Mouse (Mus musculus): ENCODE measurements at regions not wholly inside any gene's neighbourhood (a gene's known extent, or its start where the extent isn't known, plus 50 kb on each side); places are given as distances from the start of the nearest gene placed in this dataset.

DNA sequence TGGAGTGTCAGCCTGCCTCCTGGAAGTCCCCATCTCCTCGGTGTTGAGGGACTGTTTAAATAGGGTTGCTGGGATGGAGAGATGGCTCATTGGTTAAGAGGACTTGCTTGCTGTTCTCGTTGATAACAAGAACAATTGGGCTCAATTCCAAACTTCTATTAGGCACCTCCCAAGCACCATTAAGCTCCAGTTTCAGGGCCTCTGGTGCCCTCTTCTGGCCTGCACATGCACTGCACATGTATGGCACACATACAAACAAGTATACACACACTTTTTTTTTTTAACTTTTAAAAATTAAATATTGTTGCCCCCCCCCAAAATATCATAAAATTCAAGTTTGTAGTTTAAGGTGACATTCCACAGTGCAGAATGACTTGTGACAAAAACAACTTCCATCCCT, 162.3 kb downstream of the Bmp7 start:
- no peak for DNase-seq

DNA sequence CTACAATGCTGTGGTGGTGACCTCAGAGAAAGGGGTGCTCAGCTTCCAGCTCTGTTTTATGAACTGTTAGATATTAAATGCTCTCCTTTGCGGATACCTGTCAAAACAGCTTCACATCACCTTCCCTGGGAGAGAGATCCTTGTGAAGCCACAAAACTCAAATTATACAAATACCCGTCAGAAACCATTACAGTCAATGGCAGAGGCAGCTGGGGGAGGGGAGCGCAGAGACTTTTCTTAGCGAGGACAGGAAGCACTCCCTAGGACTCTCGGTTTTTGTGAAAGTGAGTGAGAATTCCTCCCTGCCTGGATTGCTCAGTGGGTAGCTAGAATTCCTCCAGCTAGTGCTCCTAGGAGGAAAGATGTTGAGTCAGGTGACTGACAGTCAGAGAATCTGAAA, 161.0 kb downstream of the Bmp7 start:
- DNase-seq, result no peak

DNA sequence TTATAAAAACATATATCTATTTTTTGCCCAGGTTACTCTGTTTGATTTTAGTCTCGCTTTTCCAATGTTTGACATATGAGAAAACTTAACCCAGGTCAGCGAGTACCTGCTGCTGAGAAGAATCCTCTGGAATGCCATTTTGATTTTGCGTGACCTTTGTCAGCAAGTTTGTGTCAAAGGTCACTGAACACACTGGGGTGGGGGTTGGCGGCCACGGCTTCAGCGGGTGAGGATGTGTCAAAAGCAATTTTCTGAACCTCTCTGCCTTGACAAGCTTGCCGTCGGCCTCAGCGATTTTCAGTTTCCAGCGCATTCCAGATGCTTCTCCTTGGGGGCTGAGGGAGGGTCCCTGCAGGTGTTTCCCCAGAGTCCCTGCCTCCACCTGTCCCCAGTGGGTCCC, 157.4 kb downstream of the Bmp7 start:
- no peak for DNase-seq

DNA sequence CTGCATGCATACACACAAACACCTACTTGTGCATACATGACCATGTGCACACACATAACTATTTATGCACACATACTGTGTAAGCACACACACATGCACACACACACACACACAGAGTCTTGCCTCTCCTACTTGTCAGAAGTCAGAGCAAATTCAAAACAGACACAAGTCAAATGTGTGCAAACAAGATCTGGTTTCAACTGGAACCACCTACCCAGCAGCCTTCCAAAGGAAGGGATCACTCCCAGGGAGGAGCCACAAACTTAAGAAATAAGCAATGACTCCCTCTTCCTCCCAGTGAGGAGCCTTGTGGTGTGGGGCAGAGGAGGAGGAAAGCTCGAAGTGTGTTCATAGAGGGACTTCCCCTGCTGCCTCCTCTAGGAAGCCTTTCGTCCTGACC, 153.8 kb downstream of the Bmp7 start:
- DNase-seq, result no peak

DNA sequence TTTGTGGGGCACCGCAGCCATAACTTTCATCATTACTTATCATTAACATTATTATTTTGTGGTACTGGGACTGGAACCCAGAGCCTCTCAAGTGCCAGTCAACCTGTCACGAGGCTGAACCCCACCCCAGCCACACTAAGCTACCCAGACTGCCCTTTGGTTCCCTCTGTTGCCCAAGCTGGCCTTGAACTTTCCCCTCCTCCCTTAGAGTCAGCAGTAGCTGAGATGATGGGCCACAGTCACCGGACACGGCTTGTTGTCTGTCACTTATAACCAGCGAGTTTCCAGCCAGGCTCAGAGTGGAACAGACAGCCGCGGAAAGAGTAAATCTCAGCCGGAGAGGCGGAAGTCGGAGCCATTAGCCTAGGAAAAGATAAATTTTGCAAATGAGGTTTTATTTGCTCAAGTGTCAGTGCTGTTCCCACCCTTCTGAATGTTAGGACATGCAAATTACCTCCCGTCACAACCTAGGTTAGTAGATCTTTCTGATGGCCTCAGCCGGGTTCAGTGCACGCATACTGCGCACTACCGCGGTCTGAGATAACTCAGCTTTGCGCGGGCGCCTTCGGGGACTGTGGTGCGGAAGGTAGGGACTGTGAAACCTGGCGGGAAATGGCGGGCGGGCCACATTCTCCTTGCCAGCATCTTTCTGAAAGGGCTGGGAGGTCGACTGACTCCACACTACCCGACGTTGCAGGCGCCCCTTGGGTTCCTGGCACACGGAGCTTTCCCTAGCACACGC, 152.7 kb downstream of the Bmp7 start:
- DNase-seq, result no peak

DNA sequence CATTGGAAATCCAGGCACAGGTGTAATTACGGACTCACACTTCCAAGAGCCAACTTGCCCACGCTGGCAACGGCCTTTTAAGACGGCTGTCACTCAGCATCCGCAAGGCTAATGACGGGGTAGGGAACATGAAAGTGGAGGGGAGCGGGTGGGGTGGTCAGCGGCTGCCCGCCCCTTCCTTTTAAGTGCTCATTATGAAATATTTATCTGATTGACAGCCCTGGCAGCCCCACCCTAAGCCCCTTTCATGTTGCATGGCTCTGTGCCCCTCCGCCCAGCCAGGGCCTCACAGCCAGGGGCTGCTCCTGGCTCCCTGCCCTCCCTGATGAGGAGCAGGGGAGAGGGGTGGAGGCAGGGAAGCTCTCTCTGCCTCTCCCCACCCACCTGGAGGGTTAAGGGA, 150.9 kb downstream of the Bmp7 start:
- DNase-seq, result no peak

DNA sequence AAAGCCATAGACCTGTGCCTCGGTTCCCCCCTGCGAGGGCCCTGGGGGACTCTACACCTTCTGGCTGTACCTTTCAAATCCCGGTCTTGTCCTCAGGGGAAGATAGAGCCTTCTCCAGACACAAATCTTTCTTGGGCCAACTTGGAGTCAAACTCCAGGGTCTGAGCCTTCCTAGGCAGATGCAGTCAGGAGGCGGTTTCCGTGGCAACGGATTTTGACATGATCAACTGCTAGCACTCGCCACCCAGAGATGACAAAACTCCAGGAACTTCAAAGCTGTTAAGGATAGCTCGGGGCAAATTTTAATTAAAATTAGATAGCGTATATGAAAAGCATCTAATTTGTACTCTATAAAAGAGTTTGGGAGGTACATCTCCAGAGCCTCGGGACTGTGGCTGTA, 147.6 kb downstream of the Bmp7 start:
- no peak for DNase-seq

DNA sequence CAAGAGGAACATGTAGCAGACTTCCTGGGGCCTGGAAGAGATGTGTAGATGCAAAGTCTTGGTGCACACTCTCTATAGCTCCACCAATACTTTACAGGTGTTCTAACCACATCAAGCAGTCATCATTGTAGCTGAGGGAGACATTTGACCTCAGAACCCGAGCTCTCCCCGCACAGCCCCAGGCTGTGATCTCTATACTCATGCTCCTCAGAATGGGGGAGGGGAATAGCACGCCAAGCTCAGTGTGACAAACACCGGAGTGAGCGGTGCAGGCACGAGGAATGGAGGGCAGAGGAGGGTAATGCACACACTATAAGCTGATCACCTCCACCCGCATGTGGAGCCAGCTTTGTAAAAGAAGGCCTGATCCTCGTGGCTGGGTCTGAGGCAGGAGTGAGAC, 146.1 kb downstream of the Bmp7 start:
- no peak for DNase-seq

DNA sequence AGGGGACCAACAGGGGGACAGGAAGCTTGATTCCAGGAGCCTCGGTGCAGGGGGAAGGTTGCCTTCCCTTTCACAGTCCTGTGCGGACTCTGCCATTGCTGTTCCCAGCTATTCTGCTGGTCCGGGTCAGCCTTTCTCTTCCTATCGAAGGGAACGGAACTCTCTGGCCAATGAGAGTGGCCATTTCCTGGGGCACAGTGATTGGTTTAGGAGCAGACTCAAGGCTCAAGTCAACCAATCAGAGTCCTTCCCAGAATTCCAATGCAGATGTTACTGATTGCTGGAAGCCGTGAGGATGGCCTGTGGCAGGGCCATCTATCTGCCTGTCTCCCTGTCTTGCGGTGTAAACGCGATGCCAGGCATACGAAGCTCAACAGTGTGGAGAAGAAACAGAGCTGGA, 145.3 kb downstream of the Bmp7 start:
- no peak for DNase-seq

DNA sequence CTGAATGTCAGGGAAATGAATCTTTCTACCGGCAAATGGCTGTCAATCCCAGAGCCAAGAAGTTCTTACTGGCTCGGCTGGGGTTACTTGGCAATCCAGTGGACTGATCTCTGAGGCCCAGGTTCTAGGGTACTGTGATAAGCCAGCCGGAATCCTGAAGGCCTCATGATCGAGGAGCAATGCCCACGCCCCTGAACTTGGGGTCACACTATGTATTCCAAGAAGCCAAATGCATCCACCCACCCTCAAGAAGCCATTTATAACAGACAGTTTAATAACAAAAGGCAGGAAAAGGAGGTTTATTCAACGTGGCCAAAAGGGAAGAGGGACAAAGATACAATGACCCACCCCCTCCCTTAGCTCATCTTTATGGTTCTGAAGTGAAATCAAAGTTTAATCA, 144.0 kb downstream of the Bmp7 start:
- no peak for DNase-seq

DNA sequence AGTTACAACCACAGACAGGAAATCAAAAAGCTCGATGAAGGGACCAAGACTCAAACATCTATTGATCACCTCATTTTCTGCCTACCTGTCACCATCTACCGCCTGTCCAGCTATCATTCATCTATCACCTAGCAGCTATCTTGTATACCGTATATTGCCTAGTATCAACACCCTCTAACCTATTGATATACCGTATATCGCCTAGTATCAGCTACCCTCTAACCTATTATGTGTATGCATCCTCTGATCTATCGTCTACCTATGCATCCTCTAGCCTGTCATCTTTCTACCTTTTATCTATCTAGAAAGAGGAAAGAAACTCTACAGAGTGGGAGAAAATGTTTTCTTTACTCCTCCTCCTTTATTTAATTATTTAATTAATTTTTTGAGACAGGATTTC, 143.2 kb downstream of the Bmp7 start:
- no peak for DNase-seq

DNA sequence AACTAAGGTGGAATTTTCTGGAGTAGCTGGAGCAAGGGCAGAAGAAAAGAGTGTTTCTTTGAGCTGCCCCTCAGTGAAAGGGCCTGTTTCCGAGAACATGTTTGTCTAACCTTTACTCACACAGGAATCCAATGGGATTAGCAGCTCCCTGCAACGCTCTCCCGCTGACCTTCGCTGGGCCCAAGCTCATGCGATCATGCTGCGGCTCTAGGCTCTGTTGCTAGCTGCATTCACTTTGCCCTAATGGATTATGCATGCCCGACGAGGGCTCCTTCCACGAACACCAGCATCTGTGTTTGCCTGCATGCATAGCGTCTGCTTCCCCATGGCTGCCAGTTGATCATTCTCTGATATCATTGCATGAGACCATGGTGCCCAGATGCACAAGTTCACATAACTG, 140.2 kb downstream of the Bmp7 start:
- DNase-seq, result no peak

DNA sequence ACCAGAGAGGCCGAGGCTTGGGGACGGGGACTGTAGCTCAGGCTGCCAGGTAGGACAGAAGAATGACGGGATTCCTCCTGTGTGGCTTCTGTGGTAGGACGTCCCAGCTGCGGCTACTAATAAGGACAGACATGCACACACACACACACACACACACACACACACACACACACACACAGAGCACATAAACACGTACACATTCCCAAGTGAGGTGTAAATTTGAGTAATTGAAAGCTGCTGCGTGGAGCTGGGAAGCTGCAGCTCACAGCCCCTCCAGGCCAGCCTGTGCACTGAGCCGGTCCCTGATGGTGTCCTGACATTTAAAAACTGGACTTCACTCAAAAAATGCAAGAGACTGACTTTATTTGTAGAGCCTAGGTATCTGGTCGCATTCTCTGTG, 139.3 kb downstream of the Bmp7 start:
- DNase-seq, result no peak

DNA sequence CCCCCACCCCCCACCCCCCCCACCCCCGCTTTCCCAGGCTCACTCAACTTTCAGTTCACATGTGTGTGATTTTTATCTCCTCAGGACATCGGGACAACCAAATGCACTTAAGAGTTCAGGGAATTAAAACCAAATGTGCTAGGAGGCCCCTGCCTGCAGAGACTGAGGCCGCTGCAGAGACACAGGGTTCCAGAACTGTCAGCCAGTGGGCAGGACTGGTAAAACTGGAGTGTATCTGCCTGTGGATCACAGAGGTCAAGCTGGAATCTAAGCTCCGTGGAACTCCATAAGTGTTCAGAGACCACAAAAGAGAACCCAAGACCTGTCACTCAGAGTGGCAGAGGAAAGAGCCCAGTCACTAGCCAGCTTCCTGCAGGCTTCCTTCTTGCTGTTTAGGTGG, 138.3 kb downstream of the Bmp7 start:
- DNase-seq, result no peak

DNA sequence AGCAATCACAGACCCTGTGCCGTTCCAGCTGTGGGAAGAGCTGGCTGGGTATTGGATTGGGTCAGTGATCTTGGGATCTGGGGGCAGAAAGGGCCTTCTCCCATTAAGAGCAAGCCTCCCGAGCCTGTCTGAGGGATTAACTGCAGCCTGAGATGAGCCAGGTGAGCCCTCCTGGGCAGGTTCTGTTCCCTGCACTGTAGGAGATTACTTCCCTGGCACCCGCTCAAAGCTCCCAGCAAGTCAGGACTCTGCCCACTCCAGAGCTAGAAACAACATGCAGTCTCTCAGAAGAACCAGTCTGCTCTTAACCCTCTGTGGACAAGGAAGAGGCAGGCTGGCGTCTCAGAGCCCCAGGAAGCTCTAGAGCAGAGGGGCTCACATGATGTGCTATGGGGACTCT, 132.7 kb downstream of the Bmp7 start:
- no peak for DNase-seq

DNA sequence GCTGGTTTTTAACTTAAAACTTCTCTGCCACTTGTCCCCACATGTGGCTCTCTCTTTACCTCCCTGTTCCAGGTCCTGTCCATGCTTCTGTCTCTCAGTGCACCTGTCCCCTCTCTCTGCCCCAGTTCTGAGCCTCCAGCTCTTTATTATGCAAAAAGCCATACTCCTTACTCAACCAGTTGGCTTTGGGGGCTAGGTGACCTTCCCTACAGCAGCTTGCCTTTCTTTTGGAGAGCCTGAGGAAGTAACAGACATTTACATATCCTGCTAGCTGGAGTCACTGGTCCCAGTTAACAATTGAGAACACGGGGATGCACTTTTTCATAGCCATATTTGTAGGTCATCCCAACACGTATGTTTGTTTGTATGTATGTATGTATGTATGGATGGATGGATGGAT, 130.8 kb downstream of the Bmp7 start:
- DNase-seq, result no peak

DNA sequence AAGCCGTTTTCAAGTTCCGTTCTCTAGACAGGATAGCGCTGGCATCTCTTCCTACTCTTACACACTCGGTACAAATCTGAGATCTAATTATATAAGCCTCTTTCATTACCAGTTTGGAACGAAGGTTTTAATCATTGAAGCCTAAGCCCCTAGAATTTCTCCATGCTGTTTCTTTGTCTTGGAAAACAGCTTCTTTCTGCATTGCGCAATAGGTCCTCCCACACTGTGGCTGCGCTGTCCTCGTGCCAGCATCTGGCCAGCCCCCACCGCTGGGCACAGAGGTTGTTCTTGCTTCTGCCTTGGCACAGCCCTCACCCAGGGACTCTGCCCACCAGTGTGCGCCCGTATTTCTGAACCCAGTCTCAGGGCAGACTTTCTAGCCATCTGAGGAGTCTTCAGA, 126.8 kb downstream of the Bmp7 start:
- DNase-seq, result no peak

DNA sequence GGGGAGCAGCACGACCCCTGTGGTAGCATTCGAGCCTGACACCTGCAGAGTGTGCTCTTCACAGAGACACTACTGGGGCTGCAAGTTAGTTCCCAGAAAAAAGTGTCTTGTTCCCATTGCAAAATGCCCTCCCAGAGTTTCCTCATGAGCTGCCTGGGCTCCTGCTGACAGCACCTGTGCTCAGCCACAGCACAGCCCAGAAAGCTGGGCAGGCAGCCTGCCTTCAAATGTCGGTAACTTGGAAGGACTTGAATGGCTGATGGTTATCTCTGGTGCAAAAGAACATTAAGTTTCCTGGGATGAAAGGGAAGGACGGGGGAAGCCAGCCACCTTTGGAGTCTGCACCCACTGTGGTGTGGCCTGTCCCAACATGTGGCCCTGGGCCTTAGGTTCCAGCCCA, 126.2 kb downstream of the Bmp7 start:
- DNase-seq, result no peak

DNA sequence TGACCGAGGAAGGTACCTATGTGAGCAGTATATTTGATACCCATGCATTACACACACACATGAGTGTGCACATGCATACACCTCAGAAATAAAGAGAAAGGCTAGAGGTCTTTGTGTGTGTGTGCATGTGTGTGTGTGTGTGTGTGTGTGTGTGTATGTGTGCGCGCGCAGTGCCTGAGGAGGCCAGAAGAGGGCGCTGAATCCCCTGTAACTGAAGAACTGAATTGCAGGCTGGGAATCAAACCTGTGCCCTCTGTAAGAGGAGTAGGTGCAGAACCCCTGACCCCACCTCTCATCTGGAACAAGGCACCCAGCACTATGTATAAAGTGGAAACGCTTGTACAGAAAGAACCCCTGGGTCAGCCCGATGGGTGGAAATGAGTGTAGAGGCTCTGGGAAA, 125.0 kb downstream of the Bmp7 start:
- no peak for DNase-seq

DNA sequence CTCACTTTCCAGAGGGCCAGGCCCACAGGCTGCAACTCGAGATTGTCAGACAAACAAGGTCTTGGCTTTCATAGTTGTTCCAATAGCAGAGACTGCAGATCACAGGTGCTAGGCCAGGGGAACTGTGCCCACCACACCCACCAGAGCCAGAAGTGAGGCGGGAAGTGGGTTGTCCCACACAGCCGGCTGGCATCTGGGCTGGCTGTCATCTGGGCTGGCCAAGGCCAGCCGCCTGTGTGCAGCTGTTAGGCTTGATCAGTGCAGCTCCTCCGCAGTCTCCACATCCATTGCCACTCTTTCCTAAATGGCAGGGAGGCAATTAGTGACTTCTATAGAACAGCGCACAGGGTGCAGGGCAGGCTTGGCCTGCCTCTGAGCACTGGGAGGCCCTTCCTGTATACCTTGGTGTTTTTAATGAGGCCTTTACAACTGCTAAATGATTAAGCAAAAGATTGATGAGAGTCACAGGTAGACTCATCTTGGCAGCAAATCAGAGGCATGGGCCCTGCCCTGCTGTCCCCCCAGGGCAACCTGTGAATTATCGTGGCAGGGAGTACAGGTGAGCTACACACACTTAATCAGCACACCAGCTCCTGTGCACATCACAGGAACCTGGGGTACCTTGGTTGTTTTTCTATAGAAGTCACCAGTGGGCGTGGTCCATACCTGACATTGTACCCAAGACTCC, 122.9 kb downstream of the Bmp7 start:
- DNase-seq, result no peak
